Mouse (Mus musculus) fibroblast of lung, adult 2 months (primary cell): ENCODE measurements around the gene St7.
"Not testable (repeated sequence)": the region's sequence is repeated elsewhere in the genome, so short reads cannot be mapped to it uniquely, and the experiment has no call there.

Source experiments
- DNase-seq: peaks from one replicate; pipeline ENCODE4 v3.0.0-alpha.2; 2011; ENCODE audit warnings: low read depth

St7 gene

DNA sequence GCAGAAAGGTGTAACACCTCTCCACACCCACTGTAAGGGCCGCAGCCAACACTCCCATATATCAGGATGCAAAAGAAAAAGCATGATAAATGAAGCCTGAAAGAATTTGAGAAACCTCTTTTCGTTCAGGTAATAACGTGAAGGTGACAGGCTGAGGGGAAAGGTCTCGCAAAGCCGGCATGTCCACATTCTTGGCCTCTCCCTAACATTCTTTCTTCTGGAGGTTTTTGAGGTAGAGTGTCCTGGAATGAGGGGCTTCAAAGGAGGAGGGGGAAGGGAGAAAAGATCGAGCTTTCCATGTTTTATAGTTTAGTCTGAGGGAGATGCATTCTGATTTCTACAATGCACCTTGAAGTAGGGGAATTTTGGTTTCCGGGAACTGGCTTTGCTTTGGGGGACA is at the start of gene St7:
TSS of gene St7 (plus strand) at position 287 of the 400 bp plus-strand sequence.
- no peak for DNase-seq

DNA sequence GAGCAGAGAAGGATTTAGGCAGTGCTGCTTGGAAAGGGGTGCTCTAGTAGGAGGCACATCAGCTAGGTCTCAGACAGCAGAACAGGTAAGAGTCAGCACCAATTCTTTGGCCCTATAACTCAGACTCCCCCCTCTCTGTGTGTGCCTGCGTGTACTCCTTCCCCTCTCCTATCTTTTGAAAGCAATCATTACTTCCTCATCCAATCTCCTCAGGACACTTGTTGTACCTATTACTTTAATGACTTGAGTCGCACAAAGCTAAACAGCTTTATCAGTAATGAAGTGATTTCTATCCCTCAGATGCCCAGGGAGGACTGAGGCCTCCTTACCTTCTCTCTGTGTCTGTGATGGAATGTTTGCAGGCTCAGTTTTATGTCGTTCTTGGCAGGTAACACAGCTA is 46.6 kb upstream of the St7 start:
- DNase-seq = no peak

DNA sequence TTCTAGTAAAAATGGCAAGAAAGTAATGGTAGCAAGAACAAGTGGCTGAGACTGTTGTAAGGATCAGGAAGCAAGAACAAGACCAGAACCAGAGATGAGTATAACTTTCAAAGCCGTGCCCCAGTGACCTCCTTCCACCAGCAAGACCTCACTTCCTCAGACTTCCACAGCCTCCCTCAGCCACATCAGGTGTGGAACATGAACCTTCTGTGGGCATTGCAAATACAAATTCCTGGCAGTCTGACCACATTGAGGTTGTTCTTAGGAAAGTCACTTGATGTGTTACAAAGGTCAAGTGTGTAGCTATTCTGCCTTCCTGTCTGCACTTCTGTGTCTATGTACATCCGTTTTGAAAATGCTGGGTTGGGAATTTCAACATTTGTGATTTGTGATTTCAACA is 40.6 kb upstream of the St7 start:
- no peak for DNase-seq

DNA sequence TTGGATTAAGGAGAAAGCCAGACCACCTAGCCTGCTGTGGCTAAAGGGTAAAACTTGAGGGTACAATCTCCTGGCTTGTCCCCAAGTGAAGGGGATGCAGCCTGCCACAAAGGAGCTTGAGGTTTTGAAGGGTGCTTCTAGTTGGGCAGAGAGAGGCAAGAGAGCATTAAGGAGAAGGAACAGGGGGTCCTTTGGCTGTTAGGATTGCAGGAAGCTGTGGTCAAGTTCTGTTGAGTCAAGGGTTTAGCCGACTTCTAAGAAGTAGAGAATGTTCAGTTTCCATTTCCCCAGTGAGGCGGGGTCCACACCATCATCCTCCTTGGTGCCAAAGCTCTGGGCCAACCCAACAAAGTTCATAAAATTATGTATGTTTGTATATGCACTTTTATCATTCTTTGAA is 37.7 kb upstream of the St7 start:
- no peak for DNase-seq

DNA sequence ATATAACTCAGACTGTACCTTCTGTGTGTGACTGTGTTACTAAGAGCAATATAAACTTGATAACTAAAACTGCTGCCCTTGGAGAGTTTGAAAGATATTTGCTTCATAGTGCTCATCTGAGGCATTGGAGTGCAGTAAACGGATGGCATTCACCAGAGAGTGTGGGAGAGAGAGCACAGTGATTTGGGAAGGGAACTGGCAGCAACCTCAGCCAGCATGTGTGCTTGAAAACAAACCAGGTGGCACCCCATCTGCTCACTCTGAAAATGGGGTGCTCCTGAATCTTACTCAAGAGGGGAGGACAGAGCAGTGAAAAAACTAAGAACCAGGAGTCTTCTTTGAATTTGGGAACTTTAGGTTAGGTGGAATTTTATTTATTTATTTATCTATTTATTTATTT is 35.4 kb upstream of the St7 start:
- no peak for DNase-seq

DNA sequence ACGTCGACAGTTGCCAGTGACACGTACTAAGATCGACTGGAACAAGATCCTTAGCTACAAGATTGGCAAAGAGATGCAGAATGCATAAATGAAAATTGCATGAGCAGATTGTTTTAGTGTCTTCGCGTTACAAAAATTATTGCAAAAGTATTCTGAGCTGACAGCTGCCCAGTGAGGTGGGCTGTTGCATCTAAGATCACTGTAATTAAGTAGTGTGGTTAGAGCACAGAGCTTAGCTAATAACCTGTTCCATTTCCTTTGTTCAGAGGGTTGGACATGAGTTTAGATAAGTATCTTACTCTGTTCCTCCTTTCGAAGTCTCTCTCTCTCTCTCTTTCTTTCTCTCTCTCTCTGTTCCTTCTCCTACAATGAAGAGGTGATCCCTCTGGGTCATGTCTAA is 27.4 kb upstream of the St7 start:
- DNase-seq = no peak

DNA sequence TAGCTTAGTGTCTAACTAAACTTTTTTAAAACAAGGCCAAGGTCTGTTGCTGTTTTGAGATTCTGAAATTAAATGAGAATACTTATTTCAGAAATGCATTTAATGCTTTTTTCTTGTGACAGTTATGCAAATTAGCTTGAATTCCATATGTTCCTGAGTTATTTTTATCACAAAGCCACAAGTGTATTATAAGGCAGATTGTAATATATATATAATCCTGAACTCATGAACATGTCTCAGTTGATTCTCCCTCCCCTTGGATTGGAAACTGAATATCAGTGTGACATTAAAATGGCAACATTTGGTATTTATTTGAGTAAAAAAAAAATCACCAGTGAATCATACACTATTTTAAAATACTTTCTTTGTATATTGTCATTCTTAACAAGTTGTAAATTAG is 26.7 kb upstream of the St7 start:
- DNase-seq = no peak

DNA sequence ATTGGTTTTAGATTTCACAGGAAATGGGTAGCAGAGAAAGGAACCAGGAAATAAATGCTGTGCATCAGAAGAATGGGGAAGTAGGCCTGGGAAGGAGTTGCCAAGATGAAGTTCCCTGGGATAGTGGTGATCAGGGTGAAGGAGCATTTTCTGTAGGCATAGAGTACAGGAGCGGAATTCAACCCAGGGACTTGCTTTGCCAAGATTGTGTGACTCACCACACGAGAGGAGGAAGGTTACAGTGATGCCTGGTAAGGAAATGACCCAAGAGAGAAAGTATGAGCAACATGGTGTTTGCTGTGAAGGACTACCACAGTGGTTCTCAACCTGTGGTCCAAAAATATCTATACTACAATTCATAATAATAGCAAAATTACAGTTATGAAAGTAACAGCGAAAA is 24.9 kb upstream of the St7 start:
- peak; percentile 12 for DNase-seq

DNA sequence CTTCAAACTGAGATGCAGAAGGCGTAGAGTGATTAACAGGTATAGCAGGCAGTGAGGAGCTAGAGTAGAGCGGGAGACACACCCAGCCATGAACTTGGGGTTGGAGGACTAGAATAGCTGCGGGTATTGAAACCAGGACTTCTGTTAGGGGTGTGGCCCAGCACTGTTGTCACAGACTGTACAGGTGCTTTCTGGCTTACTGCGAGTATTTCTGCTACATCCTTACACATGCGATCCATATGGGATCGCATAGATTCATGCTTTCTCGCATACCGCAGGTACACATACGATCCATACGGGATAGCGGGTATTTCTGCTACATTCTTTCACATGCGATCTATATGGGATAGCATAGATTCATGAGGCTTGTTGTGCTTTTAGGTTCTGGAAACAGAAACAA is 24.4 kb upstream of the St7 start:
- DNase-seq = no peak

DNA sequence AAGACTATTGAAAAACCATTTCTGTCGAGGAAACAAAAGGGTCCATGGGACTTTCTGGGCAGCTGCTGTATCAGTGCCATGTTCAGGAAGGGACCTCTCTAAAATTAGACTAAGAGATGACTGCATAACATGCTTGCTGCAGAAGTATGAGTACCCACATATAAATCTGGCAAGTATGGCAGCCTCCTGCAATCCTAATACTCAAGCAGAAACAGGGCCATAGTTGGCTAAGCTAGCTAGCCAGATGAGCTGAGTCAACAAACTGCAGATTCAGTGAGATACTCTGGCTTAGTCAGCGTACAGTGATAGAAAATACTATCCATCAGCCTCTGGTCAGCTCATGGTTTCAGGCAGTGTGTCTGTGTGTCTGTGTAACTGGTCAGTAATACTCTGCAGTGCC is 22.9 kb upstream of the St7 start:
- no peak for DNase-seq

DNA sequence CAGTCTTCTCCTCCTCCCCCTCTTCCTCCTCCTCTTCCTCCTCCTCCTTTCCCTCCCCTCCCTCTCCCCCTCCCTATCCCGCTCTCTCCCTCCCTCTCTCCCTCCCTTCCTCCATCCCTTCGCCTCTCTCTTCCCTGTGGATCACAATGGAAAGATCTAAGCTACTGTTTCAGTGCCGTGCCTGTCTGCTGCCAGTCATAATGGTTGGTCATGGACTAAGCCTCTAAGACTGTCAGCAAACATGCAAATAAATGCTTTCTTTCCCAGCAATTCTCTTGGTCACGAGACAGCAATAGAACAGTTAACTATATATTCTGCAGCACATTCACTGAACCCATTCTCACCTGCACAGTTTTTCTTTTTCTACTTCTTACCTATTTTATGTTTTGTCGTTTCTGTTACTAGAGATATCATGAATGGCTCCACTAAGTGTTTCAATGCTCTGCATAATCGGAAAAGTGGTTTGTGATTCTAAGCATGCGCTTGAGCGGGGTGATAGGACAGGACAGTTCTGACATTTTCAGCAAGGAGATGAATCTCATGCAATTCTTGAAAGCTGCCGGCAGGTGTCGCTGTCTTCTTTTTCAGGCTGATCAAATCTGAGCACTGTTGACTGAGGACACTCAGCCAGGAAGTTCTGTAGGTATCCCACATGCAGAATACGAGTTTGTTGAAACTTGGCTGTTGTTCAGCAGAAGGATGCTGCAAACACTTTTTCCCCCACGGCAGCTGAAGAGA is 17.5 kb upstream of the St7 start:
- DNase-seq = peak; percentile 40

DNA sequence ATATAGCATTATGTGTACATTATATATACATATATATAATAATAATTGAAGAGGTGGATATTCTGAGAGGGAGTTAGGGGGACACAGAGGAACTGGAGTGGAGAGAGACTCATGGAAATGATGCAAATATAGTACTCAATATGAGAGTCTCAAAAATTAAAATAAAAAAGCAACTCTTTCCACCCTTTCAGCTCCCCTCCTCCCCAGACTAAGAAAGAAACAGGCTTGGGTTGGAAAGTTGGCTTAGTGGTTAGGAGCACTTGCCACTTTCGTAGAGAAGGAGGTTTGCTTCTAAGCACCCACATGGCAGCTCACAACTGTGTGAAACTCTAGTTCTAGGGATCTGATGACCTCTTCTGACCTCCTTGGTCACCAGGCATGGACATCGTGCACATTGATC is 15.7 kb upstream of the St7 start:
- DNase-seq = no peak

DNA sequence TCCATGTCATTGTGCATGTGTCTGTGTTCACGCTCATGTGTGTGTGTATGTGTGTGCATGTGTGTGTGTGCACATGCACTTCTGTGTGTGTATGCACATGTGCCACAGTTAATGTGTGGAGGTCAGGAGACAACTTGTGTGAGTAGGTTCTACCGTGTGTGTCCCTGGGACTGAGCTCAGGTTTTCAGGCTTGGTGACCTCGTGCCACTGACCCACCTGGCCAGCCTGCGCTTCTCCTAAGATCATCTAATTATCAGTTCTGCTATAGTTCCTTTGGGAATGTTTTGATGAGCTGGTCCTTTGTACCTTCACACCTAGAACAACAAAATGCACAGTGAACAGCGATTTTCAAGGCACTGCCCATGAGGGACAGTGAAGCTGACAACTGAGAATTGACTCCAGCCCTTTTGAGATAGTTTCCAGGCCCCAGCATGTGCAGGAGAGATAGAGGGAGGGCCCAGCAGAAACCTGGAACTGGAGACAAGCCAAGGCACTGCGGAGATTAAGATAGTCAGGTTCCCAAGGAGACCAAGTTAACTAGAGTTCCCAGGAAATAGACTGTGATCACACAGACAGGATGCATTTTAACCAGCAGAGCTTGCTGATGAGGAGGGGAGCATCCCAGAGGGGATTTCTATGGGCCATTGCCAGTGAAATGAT is 12.3 kb upstream of the St7 start:
- no peak for DNase-seq

DNA sequence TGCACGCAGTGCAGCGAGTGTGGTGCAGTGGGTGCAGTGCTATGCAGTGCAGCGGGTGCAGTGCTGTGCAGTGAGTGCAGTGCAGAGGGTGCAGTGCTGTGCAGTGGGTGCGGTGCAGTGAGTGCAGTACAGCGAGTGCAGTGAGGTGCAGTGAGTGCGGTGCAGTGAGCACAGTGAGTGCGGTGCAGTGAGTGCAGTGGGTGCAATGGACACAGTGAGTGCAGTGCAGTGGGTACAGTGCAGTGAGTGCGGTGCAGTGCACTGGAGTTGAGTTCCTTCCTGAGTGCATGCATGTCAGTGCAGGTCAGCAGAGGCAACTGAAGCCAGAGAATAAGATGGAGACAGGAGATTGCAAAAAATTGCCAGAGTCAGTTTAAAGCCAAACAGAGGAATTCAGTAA is 10.9 kb upstream of the St7 start:
- DNase-seq = no peak

DNA sequence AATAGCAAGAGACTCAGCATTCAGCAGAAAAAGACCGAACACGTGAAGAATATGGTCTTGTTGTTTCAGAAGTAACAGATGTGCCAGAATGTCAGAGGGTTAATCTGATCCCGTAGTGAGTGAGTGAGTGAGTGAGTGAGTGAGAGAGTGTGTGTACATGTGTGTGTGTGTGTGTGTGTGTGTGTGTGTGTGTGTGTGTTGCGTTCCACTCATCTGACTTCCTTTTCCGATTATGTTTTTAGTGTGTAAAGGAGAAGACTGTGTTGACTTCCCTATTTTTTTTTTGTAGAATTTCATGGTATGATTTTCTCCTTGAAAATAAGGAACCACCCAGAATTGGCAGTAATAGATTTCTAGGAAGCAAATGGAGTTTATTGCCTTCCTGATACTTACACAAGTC is 4.1 kb upstream of the St7 start:
- no peak for DNase-seq

DNA sequence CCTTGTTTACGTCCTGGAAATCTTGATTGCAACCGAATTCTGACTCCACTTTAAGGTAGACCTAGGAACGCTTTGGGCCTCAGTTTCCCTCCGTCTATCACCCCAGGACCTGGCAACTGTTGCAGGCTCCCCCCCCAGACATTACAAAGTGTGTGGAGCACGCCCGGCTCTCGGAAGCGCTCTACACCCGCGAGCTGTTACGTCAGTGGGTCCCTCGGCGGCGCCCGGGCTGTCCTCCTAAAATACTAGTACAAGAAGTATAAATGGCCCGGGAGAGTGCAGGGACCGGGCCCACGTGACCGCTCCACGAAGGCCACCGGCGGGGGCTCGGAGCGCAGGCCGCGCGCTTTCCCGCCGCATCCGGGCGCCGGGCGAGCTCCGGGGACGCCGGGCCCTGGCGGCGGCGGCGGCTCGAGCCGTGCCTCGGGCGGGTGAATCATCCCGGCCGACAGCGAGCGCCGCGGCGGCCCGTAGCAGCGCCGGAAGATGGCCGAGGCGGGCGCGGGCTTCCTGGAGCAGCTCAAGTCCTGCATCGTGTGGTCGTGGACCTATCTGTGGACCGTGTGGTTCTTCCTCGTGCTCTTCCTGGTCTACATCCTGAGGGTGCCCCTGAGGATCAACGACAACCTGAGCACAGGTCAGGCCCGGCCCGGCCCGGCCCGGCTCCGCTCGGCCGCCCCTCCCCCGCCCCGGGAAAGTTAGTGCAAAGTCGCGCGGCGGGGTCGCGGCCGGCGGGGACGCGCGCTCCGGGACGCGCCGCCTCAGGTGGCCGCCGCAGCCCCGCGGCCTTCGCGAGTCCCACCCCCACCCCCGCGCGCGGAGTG is 1.2 kb downstream of the St7 start:
- DNase-seq = peak; percentile 18

DNA sequence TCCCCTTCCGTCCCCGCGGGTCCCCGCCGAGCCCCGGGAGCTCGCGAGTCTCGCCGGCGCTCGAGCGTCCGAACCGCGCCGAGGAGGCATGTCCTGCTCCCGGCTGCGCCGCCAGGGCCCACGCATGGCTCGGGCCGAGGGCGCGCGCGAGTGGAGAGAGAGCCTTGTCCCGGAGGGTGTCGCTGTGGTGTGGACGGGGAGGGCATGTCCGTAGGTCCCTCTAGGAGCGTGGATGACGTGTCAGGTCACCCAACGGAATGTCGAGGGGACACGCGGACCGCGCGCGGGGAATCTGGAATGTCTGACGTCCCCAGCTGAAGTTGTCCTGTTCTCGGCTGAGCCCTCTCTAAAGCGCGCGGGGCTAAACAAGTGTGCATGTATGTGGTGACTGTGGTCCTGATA is 1.8 kb downstream of the St7 start:
- peak; percentile 17 for DNase-seq

DNA sequence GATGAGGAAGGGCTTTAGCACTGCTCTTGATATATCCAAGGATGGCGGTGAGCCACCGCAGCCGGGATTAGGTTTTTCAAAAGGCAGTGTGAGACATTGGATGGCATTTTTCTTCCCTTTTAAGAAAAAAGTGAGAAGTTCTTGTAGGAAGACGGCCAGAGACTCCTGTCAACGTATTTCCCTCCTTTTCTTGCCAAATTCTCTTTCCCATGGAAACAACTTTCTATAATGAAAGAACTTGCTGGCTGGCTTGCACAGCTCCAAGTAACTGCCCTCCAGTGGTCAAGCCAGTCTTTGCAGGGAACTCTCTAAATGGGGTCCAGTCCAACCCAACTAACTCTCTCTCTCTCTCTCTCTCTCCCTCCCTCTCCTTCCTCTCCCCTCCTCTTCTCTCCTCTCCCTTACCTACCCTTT is 3.6 kb downstream of the St7 start:
- peak; percentile 37 for DNase-seq

DNA sequence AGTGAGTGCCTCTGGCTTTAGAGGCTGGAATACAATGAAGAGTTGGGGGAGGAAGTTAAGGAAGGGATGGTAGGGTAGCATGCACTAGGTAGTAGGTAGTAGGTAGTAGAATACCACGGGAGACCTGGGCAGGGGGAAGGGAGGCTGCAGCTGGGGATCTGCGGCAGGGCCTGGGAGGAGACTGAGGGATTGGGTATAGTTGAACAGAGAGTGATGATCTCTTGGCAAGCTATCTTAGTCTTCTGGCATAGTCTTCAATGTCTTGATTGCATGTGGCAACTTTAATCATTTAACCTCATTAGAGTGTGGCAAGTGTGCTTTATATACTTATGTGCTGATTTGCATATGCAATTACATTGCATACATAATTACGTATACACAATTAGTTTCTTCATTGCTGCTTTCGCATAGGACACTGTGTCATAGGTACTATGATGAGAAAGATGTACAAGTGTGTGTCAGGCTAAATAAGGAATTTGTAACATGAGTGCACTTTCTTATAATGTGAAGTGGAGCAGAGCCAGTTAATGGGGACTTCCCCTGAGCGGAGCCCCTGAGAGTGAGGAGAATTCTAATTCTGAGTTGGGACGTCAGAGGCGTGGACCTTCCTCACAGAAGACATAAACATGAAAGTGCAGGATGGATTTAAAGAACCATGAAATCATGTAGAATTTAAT is 8.3 kb downstream of the St7 start:
- no peak for DNase-seq

DNA sequence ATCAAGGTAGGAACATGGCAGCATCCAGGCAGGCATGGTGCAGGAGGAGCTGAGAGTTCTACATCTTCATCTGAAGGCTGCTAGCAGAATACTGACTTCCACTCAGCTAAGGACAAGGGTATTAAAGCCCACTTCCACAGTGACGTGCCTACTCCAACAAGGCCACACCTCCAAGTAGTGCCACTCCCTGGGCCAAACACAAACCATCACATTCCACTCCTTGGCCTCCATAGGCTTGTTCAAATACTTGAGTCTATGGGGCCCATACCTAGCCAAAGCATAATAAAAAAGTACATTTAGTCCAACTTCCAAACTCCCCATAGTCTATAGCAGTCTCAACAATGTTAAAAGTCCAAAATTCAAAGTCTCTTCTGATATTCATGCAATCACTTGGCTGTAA is 11.3 kb downstream of the St7 start:
- DNase-seq = not testable (repeated sequence)

DNA sequence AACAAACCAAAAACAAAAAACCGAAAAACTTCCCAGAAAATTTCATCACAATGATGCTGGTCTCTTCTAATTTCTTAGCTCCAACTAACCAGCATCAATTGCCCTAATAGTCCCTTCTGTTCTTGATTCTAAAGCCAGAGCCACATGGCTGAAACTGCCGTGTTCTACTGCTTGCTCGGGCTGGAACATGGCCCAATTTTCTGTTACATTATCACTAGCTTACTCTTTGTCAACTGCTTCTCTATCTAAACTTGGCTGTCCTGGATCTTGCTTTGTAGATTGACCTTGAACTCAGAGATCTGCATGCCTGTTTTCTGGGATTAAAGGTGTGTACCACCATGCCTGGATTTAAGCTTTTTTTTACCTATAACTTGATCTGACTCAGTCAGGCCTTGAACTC is 13.2 kb downstream of the St7 start:
- no peak for DNase-seq

DNA sequence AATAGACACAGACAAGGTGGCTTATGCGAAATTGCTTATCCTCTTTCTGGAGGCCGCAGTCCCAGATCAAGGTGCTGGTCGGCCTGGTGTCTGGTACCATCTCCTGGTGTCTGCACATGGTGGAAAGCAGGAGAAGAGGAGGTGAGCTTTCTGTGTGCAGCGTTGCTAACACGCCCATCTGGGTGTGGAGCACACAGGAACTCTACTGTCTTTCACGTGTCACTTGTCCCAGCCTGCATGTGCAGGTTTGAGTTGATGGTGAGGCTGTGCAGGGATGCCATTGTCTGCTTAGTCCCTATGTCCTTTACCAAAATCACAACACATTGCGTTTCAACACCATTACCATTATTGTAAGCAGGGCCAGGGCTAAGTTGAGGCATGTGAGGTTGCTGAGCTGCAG is 26.2 kb downstream of the St7 start:
- DNase-seq = no peak

DNA sequence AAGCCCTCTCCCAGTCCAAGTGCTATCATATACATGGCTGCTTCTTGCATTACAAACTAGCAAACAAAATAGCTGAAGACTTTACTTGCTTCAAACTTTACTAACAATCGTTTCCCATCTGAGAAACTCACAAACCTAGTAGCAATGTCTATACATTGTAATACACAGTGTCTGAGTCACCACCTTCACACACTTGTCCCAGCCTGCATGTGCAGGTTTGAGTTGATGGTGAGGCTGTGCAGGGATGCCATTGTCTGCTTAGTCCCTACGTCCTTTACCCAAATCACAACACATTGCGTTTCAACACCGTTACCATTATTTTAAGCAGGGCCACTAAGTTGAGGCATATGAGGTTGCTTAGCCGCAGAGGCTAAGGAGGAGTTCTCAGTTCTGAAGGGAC is 26.7 kb downstream of the St7 start:
- DNase-seq = no peak
